Mouse (Mus musculus): Measurements from ENCODE around the gene Gtf3c3. TPM values are rescaled to one million over a fixed set of nuclear protein-coding genes. Genes with fewer than 3 reads are reported as not detected.

Gtf3c3 gene
- 23.7 and 25.0 TPM in 2 replicates for polyA plus RNA-seq (2015; fragmentation: Nextera tagmentation; extraction: Ambion mirVana)

GRCm38 (mm10) chr1:54438340-54439079 is at the start of gene Gtf3c3:
Gene Gtf3c3 (minus strand): TSS chr1:54438971.
- Histone ChIP-seq H3K4me1 (peaks cover 15% of the 10 kb centered on the region; the same call in 1 of the 2 replicates), H3K36me3 (peaks cover 10% of the 10 kb centered on the region), H3K27me3 (peaks cover 4% of the 10 kb centered on the region; the same call in 1 of the 2 replicates), H3K9me3 (replicated peaks) (no peaks in the 10 kb centered on the region), H3K27ac (peak within 1 kb of the TSS; percentile 28; the same call in 1 of the 2 replicates), H3K4me3 (replicated peaks) (peak within 1 kb of the TSS; percentile 69), H3K9ac (peak within 1 kb of the TSS; percentile 80), H3K4me2 (peak within 1 kb of the TSS; percentile 70)
- ATAC-seq (replicated peaks; ENCODE audit: low FRiP score) = peak; percentile 99
- 3% methylated on average over 39 of the region's 39 CpGs for WGBS

GRCm38 (mm10) chr1:54484744-54485420 is 46.1 kb upstream of the Gtf3c3 start:
- Histone ChIP-seq H3K9ac (no peak overlapping the region), H3K4me1 (no peaks in the 10 kb centered on the region), H3K27me3 (no peaks in the 10 kb centered on the region), H3K9me3 (replicated peaks) (no peaks in the 10 kb centered on the region), H3K4me3 (replicated peaks) (no peak overlapping the region), H3K27ac (no peak overlapping the region), H3K4me2 (no peak overlapping the region), H3K36me3 (peaks cover 21% of the 10 kb centered on the region; the same call in 1 of the 2 replicates)
- 93% methylated on average over 3 of the region's 3 CpGs for WGBS
- ATAC-seq (replicated peaks; ENCODE audit: low FRiP score) = no peak

- H3K4me1 ChIP-seq = no peaks in the 10 kb centered on the region
- H3K27ac ChIP-seq = no peak overlapping the region
- peaks cover 21% of the 10 kb centered on the region; the same call in 1 of the 2 replicates for H3K36me3 ChIP-seq
- ATAC-seq (replicated peaks; ENCODE audit: low FRiP score) = no peak
- H3K4me2 ChIP-seq = no peak overlapping the region
- no peaks in the 10 kb centered on the region for H3K9me3 ChIP-seq (replicated peaks)
- no peak overlapping the region for H3K4me3 ChIP-seq (replicated peaks)
- no peaks in the 10 kb centered on the region for H3K27me3 ChIP-seq
- H3K9ac ChIP-seq = no peak overlapping the region
- WGBS = 93% methylated on average over 12 of the region's 12 CpGs
Observed at GRCm38 (mm10) chr1:54480491-54480890, 41.7 kb upstream of the Gtf3c3 start.

GRCm38 (mm10) chr1:54468662-54469061 is 29.9 kb upstream of the Gtf3c3 start:
- no peaks in the 10 kb centered on the region for H3K27me3 ChIP-seq
- H3K9ac ChIP-seq = no peak overlapping the region
- no peaks in the 10 kb centered on the region for H3K36me3 ChIP-seq
- H3K4me3 ChIP-seq (replicated peaks) = no peak overlapping the region
- ATAC-seq (replicated peaks; ENCODE audit: low FRiP score) = no peak
- H3K9me3 ChIP-seq (replicated peaks) = no peaks in the 10 kb centered on the region
- no peaks in the 10 kb centered on the region for H3K4me1 ChIP-seq
- H3K27ac ChIP-seq = no peak overlapping the region
- no peak overlapping the region for H3K4me2 ChIP-seq

GRCm38 (mm10) chr1:54467366-54467765 is 28.6 kb upstream of the Gtf3c3 start:
- 93% methylated on average over 1 of the region's 1 CpGs for WGBS
- Histone ChIP-seq H3K4me3 (replicated peaks) (no peak overlapping the region), H3K27me3 (no peaks in the 10 kb centered on the region), H3K4me1 (no peaks in the 10 kb centered on the region), H3K4me2 (no peak overlapping the region), H3K27ac (no peak overlapping the region), H3K9me3 (replicated peaks) (no peaks in the 10 kb centered on the region), H3K36me3 (no peaks in the 10 kb centered on the region), H3K9ac (no peak overlapping the region)
- no peak for ATAC-seq (replicated peaks; ENCODE audit: low FRiP score)

GRCm38 (mm10) chr1:54452116-54452515 is 13.3 kb upstream of the Gtf3c3 start:
- Histone ChIP-seq H3K4me3 (replicated peaks) (no peak overlapping the region), H3K27me3 (no peaks in the 10 kb centered on the region), H3K9me3 (replicated peaks) (no peaks in the 10 kb centered on the region), H3K4me2 (no peak overlapping the region), H3K4me1 (no peaks in the 10 kb centered on the region), H3K27ac (no peak overlapping the region), H3K9ac (no peak overlapping the region), H3K36me3 (no peaks in the 10 kb centered on the region)
- ATAC-seq (replicated peaks; ENCODE audit: low FRiP score) = no peak
- 80% methylated on average over 2 of the region's 2 CpGs for WGBS

- Histone ChIP-seq H3K36me3 (no peaks in the 10 kb centered on the region), H3K9ac (no peak overlapping the region), H3K9me3 (replicated peaks) (no peaks in the 10 kb centered on the region), H3K4me2 (no peak overlapping the region), H3K27me3 (peaks cover 3% of the 10 kb centered on the region; the same call in 1 of the 2 replicates), H3K27ac (no peak overlapping the region), H3K4me3 (replicated peaks) (no peak overlapping the region), H3K4me1 (no peaks in the 10 kb centered on the region)
- 80% methylated on average over 4 of the region's 4 CpGs for WGBS
- no peak for ATAC-seq (replicated peaks; ENCODE audit: low FRiP score)
Observed at GRCm38 (mm10) chr1:54448833-54449232, 10.1 kb upstream of the Gtf3c3 start.

GRCm38 (mm10) chr1:54443641-54444040 is 4.9 kb upstream of the Gtf3c3 start:
- WGBS = 59% methylated on average over 7 of the region's 7 CpGs
- Histone ChIP-seq H3K36me3 (no peaks in the 10 kb centered on the region), H3K4me1 (peaks cover 4% of the 10 kb centered on the region; the same call in 1 of the 2 replicates), H3K27ac (no peak overlapping the region), H3K4me3 (replicated peaks) (no peak overlapping the region), H3K9me3 (replicated peaks) (no peaks in the 10 kb centered on the region), H3K4me2 (no peak overlapping the region), H3K9ac (no peak overlapping the region), H3K27me3 (peaks cover 7% of the 10 kb centered on the region)
- no peak for ATAC-seq (replicated peaks; ENCODE audit: low FRiP score)

- 55% methylated on average over 3 of the region's 3 CpGs for WGBS
- ATAC-seq (replicated peaks; ENCODE audit: low FRiP score) = no peak
- H3K27ac ChIP-seq = no peak overlapping the region
- H3K9ac ChIP-seq = no peak overlapping the region
- peaks cover 5% of the 10 kb centered on the region; the same call in 1 of the 2 replicates for H3K36me3 ChIP-seq
- H3K4me1 ChIP-seq = peaks cover 15% of the 10 kb centered on the region; the same call in 1 of the 2 replicates
- H3K4me3 ChIP-seq (replicated peaks) = peak overlapping the region; percentile 69
- peak overlapping the region; percentile 70 for H3K4me2 ChIP-seq
- H3K27me3 ChIP-seq = peaks cover 4% of the 10 kb centered on the region; the same call in 1 of the 2 replicates
- no peaks in the 10 kb centered on the region for H3K9me3 ChIP-seq (replicated peaks)
Observed at GRCm38 (mm10) chr1:54439080-54439476, 307 bp upstream of the Gtf3c3 start.

GRCm38 (mm10) chr1:54422195-54422750 is 16.5 kb downstream of the Gtf3c3 start:
- H3K27ac ChIP-seq = no peak overlapping the region
- H3K4me3 ChIP-seq (replicated peaks) = no peak overlapping the region
- H3K36me3 ChIP-seq = peaks cover 83% of the 10 kb centered on the region
- H3K4me2 ChIP-seq = no peak overlapping the region
- H3K4me1 ChIP-seq = no peaks in the 10 kb centered on the region
- no peak for ATAC-seq (replicated peaks; ENCODE audit: low FRiP score)
- no peaks in the 10 kb centered on the region for H3K9me3 ChIP-seq (replicated peaks)
- H3K27me3 ChIP-seq = no peaks in the 10 kb centered on the region
- H3K9ac ChIP-seq = no peak overlapping the region
- 91% methylated on average over 4 of the region's 4 CpGs for WGBS

- no peak overlapping the region for H3K9ac ChIP-seq
- 96% methylated on average over 3 of the region's 3 CpGs for WGBS
- peaks cover 79% of the 10 kb centered on the region for H3K36me3 ChIP-seq
- no peaks in the 10 kb centered on the region for H3K9me3 ChIP-seq (replicated peaks)
- no peak overlapping the region for H3K27ac ChIP-seq
- H3K4me3 ChIP-seq (replicated peaks) = no peak overlapping the region
- H3K4me2 ChIP-seq = no peak overlapping the region
- H3K4me1 ChIP-seq = no peaks in the 10 kb centered on the region
- ATAC-seq (replicated peaks; ENCODE audit: low FRiP score) = no peak
- no peaks in the 10 kb centered on the region for H3K27me3 ChIP-seq
Observed at GRCm38 (mm10) chr1:54421670-54422069, 17.1 kb downstream of the Gtf3c3 start.

GRCm38 (mm10) chr1:54402736-54403135 is 36.0 kb downstream of the Gtf3c3 start:
- ATAC-seq (replicated peaks; ENCODE audit: low FRiP score) = no peak
- H3K9me3 ChIP-seq (replicated peaks) = no peaks in the 10 kb centered on the region
- H3K9ac ChIP-seq = no peak overlapping the region
- H3K4me1 ChIP-seq = no peaks in the 10 kb centered on the region
- H3K27ac ChIP-seq = no peak overlapping the region
- no peaks in the 10 kb centered on the region for H3K27me3 ChIP-seq
- H3K36me3 ChIP-seq = peaks cover 70% of the 10 kb centered on the region
- no peak overlapping the region for H3K4me3 ChIP-seq (replicated peaks)
- H3K4me2 ChIP-seq = no peak overlapping the region

Measured in kidney, embryonic 15.5 days (tissue).